ENCODE assay signal across 24 mouse cellular contexts in the genomic region with DNA sequence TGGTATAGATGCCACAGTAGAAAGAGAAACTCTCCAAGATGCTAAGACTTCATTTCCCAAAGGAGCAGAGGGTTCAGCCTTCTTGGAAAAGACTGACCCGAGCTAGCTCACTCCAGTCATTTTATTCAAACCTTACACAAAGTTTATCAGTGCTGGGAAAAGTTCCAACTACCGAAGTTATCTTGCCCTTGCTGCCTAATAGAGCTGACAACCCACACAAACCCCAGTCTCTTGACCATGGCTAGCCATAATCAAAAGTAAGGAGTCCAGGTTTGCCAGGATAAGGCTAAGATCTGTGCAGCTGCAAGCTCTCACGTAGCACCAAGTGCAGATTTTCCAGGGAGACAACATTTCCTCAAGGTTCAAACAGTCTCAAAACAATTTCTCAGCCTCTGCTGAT.
"Had no signal": no experiment of that assay in that cellular context is flagged by ENCODE, and none has a peak within 500 bp of the region (broad histone marks: within the 10 kb centered on the region; RNA-seq: fewer than 3 reads in every experiment).

No protein-coding gene starts in this region.

- ATAC-seq: liver, embryonic 12.5 days; midbrain, embryonic 15.5 days had no signal

- H3K9me3 ChIP-seq: kidney, embryonic 15.5 days; liver, embryonic 12.5 days; liver, embryonic 15.5 days; lung, embryonic 15.5 days; megakaryocyte, embryonic 14.5 days; midbrain, embryonic 12.5 days; midbrain, embryonic 15.5 days; neural tube, embryonic 13.5 days had no signal

- H3K4me3 ChIP-seq: kidney, embryonic 15.5 days; left cerebral cortex, adult 2 months; liver, embryonic 12.5 days; liver, embryonic 15.5 days; lung, embryonic 15.5 days; megakaryocyte, embryonic 14.5 days; midbrain, embryonic 12.5 days; midbrain, embryonic 15.5 days; myocyte; neural tube, embryonic 13.5 days had no signal

- H3K4me2 ChIP-seq: kidney, embryonic 15.5 days; liver, embryonic 12.5 days; liver, embryonic 15.5 days; lung, embryonic 15.5 days; midbrain, embryonic 12.5 days; midbrain, embryonic 15.5 days; neural tube, embryonic 13.5 days had no signal

- H3K4me1 ChIP-seq: lung, embryonic 15.5 days had no signal

- H3K27me3 ChIP-seq: kidney, embryonic 15.5 days; liver, embryonic 12.5 days; liver, embryonic 15.5 days; lung, embryonic 15.5 days; megakaryocyte, embryonic 14.5 days; midbrain, embryonic 12.5 days; midbrain, embryonic 15.5 days; neural tube, embryonic 13.5 days had no signal

- DNase-seq: kidney, adult 8-10 months; kidney, postnatal 10 days; kidney, postnatal 36 days; layer of hippocampus, postnatal 36 days; lung, adult 18-20 months; lung, postnatal 10 days; lung, postnatal 36 days; right cerebral cortex, adult 18-20 months; right cerebral cortex, postnatal 14 days; right cerebral cortex, postnatal 4 days; thymus, adult 2 months; thymus, postnatal 14 days; thymus, postnatal 4 days had no signal

- H3K9ac ChIP-seq: kidney, embryonic 15.5 days; liver, embryonic 12.5 days; liver, embryonic 15.5 days; lung, embryonic 15.5 days; midbrain, embryonic 12.5 days; midbrain, embryonic 15.5 days; neural tube, embryonic 13.5 days had no signal

- H3K27ac ChIP-seq: kidney, embryonic 15.5 days; left cerebral cortex, adult 2 months; liver, embryonic 12.5 days; liver, embryonic 15.5 days; lung, embryonic 15.5 days; midbrain, embryonic 12.5 days; midbrain, embryonic 15.5 days; neural tube, embryonic 13.5 days; stomach, postnatal 0 days had no signal
